Mouse (Mus musculus) kidney, embryonic 14.5 days (tissue): ENCODE data around the gene Grem2. TPM values are rescaled to one million over a fixed set of nuclear protein-coding genes. Genes with fewer than 3 reads are reported as not detected.

ENCODE experiments used
- ATAC-seq: fragments of 200-750 bp; cut with Nextera tagmentation; 2 replicates; pipeline ENCODE4 v1.8.0; 2017; ENCODE audit warnings: moderate number of reproducible peaks, mild to moderate bottlenecking, moderate TSS enrichment, moderate library complexity; ENCODE audit not compliant: low FRiP score, low TSS enrichment
- H3K27ac ChIP-seq: fragments of 300-500 bp; sonication (generic); 2 replicates; pipeline ENCODE4 v1.5.1; 2014; ENCODE audit warnings: low read depth, mild to moderate bottlenecking, low read length, moderate library complexity, mixed read lengths
- H3K27me3 ChIP-seq: fragments of 300-500 bp; sonication (generic); 2 replicates; pipeline ENCODE4 v1.6.1; 2014; ENCODE audit warnings: mild to moderate bottlenecking, low read length; ENCODE audit not compliant: control insufficient read depth, insufficient read depth
- H3K36me3 ChIP-seq: fragments of 300-500 bp; sonication (generic); 2 replicates; pipeline ENCODE4 v1.6.1; 2014; ENCODE audit warnings: low read length, mixed read lengths; ENCODE audit not compliant: control insufficient read depth, insufficient read depth
- H3K4me1 ChIP-seq: fragments of 300-500 bp; sonication (generic); 2 replicates; pipeline ENCODE4 v1.6.1; 2014; ENCODE audit warnings: low read length, mixed read lengths; ENCODE audit not compliant: control insufficient read depth, insufficient read depth
- H3K4me2 ChIP-seq: fragments of 300-500 bp; sonication (generic); replicated peaks from 2 replicates; pipeline ENCODE4 v1.6.1; 2014; ENCODE audit warnings: low read depth, mild to moderate bottlenecking, low read length
- H3K4me3 ChIP-seq: fragments of 300-500 bp; sonication (generic); 2 replicates; pipeline ENCODE4 v1.5.1; 2014; ENCODE audit warnings: mild to moderate bottlenecking, low read length
- H3K9ac ChIP-seq: fragments of 300-500 bp; sonication (generic); 2 replicates; pipeline ENCODE4 v1.6.1; 2014; ENCODE audit warnings: low read depth, mild to moderate bottlenecking, low read length, moderate library complexity
- H3K9me3 ChIP-seq: fragments of 300-500 bp; sonication (generic); 2 replicates; pipeline ENCODE4 v1.6.1; 2016; ENCODE audit warnings: low read length; ENCODE audit not compliant: control insufficient read depth
- WGBS: fragments of 180-500 bp; shearing (Covaris S2); extraction: QIAGEN DNeasy Blood & Tissue Kit; methylation state at CpG from one replicate; pipeline ENCODE4 v1.1.7; 2014; 5-methylcytosine and 5-hydroxymethylcytosine counted together
- polyA plus RNA-seq: library from polyadenylated mRNA; unstranded; fragments of >200 nt; fragmentation: Nextera tagmentation; extraction: Ambion mirVana; gene quantifications from 2 replicates; pipeline ENCODE4 v1.2.1, GENCODE M21; 2014

Grem2 gene
- polyA plus RNA-seq, 1 experiment from 2014 or later = 0.12 TPM

DNA sequence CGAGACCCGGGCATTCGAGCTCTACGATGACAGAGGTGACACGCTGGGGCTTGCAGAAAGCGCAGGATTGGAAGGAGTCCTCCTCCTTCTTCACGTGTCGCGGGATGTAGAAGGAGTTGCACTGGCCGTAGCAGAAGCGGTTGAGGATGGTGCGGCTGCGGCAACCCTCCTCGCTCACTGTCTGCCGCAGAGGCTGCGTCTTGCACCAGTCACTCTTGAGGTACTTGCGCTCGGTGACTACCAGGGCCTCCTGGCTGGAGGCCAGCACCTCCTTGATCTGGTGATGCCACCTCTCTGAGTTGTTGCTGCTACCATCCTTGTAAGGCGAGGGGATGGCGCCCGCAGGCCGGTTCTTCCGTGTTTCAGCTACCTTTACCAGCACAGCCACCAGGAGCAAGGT is 84.8 kb downstream of the Grem2 start:
- Histone ChIP-seq H3K36me3 (no peaks in the 10 kb centered on the region), H3K4me3 (no peak overlapping the region), H3K4me1 (no peaks in the 10 kb centered on the region), H3K27ac (no peak overlapping the region), H3K27me3 (no peaks in the 10 kb centered on the region), H3K9me3 (no peaks in the 10 kb centered on the region), H3K9ac (no peak overlapping the region), H3K4me2 (no peak overlapping the region)
- ATAC-seq = no peak
- WGBS = 94% methylated on average over 23 of the region's 23 CpGs

GRCm38 (mm10) chr1:174826562-174826961 is 95.1 kb downstream of the Grem2 start:
- no peak overlapping the region for H3K9ac ChIP-seq
- no peak overlapping the region for H3K4me2 ChIP-seq
- no peaks in the 10 kb centered on the region for H3K27me3 ChIP-seq
- no peak overlapping the region for H3K27ac ChIP-seq
- no peaks in the 10 kb centered on the region for H3K36me3 ChIP-seq
- no peak overlapping the region for H3K4me3 ChIP-seq
- no peaks in the 10 kb centered on the region for H3K9me3 ChIP-seq
- WGBS = 34% methylated on average over 8 of the region's 8 CpGs
- ATAC-seq = no peak
- no peaks in the 10 kb centered on the region for H3K4me1 ChIP-seq

GRCm38 (mm10) chr1:174811846-174812245 is 109.8 kb downstream of the Grem2 start:
- WGBS = 86% methylated on average over 4 of the region's 4 CpGs
- ATAC-seq = no peak
- H3K4me2 ChIP-seq = no peak overlapping the region
- H3K36me3 ChIP-seq = no peaks in the 10 kb centered on the region
- no peaks in the 10 kb centered on the region for H3K27me3 ChIP-seq
- H3K27ac ChIP-seq = no peak overlapping the region
- no peak overlapping the region for H3K4me3 ChIP-seq
- H3K9ac ChIP-seq = no peak overlapping the region
- no peaks in the 10 kb centered on the region for H3K9me3 ChIP-seq
- no peaks in the 10 kb centered on the region for H3K4me1 ChIP-seq

- Histone ChIP-seq H3K4me2 (no peak overlapping the region), H3K9ac (no peak overlapping the region), H3K27me3 (no peaks in the 10 kb centered on the region), H3K9me3 (no peaks in the 10 kb centered on the region), H3K27ac (no peak overlapping the region), H3K4me3 (no peak overlapping the region), H3K36me3 (no peaks in the 10 kb centered on the region), H3K4me1 (no peaks in the 10 kb centered on the region)
- ATAC-seq = no peak
- 88% methylated on average over 2 of the region's 2 CpGs for WGBS
Observed at GRCm38 (mm10) chr1:174788617-174789016, 133.0 kb downstream of the Grem2 start.
